Mouse (Mus musculus): ENCODE measurements around the gene Gxylt2.

Gxylt2 gene

DNA sequence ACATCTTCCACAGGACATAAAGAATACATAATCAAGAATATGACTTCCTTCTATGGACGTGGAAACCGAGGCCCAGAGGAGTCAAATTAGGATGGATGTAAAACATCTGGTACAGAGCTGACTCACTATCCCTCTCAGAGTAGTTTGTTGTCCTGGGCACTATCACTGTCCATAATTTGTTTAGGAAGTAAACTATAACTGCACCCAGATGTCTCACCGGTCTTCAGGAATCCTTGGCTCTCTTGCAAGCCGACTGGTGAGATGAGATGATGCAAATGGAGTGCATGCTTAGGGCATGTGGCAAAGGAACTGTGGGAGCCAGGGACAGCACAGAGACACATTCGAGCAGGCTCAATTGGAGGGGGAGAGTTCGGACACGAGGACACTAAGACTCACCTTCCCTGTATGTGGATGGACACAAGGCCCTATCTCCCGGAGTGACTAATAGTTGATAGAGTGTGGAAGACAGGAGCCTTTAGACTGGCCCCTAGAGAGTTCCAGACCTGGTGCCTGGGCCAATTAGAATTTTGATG, 10.8 kb downstream of the Gxylt2 start:
- no peak for DNase-seq (ENCODE audit: low read depth)

DNA sequence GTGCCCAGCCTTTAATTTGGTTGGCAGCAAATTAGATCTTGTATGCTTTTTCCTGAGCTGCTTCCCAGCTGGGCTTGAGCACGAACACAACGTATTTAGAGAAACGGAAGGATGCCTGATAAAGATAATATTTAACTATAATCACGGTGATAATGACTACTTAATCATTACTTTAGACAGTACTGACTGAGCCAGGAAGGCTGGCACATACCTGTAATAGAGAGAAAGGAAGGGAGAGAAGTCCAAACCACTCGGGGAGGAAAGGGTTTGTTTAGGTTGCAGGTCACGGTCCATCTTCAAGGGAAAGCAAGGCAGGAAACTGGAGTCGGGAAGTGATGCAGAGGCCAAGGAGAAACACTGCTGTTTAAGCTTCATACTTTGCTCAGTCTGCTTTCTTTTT, 11.6 kb downstream of the Gxylt2 start:
- DNase-seq (ENCODE audit: low read depth) = no peak

GRCm38 (mm10) chr6:100716817-100717216, 12.3 kb downstream of the Gxylt2 start:
- DNase-seq (ENCODE audit: low read depth) = no peak

DNA sequence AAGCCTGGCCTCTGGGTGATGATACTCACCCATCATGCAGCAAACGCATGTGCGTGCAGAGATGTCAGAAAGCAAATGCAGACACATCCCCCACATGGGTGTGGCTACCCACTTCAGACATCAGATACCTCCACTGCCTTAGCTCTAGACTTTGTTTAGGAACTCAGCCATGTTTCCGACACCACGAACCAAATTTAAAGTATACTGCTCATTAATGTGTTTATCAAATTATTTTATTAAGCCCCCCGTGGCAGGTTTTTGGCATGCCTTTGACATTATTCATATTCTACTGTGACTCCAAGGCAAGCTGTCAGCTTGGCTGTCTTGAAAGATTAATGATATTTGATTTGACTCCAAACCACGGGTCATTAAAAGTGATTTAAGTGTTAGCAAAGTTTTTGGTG, 15.6 kb downstream of the Gxylt2 start:
- no peak for DNase-seq (ENCODE audit: low read depth)

- no peak for DNase-seq (ENCODE audit: low read depth)
Measured at GRCm38 (mm10) chr6:100720882-100721721, 16.6 kb downstream of the Gxylt2 start.

- DNase-seq (ENCODE audit: low read depth) = no peak
Measured at GRCm38 (mm10) chr6:100731996-100732375, 27.5 kb downstream of the Gxylt2 start.

- DNase-seq (ENCODE audit: low read depth) = no peak
Measured at GRCm38 (mm10) chr6:100732376-100733021, 28.0 kb downstream of the Gxylt2 start.

DNA sequence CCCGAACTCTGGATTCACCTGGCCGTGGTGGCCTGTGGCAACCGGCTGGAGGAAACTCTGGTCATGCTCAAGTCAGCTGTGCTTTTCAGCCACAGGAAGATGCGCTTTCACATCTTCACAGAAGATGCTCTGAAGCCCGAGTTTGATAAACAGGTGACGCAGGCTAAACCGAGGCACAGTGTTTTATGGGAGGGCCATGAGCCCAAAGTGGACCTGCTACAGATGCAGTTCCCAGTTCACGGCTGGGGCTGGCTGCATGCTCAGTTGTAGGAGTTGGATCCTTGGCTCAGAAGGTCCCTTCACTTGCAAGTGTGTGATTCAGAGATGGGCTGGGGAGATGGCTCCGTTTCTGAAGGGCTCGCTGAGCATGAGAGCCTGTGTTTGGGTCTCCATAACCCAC, 28.7 kb downstream of the Gxylt2 start:
- no peak for DNase-seq (ENCODE audit: low read depth)

DNA sequence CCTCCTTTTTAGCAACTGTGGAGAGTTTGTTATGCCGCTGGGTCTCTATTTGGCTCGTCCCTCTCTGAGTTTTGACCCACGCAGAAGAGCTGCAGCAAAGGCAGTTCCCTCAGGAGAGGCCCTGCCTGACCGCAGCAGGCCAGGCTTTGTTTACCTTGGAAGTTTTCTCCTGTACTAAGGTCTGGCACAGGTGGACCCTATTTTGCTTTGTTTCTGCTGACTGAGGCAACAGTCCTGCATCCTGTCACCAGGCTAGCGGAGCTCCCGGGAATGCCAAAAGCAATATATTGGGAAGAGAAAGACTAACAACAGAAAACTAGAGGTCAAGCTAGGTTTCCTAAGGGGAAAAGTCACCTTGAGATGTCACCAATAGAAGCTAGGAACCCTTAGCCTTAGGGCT, 29.8 kb downstream of the Gxylt2 start:
- no peak for DNase-seq (ENCODE audit: low read depth)

GRCm38 (mm10) chr6:100758431-100759208, 54.1 kb downstream of the Gxylt2 start:
- DNase-seq (ENCODE audit: low read depth) = no peak

DNA sequence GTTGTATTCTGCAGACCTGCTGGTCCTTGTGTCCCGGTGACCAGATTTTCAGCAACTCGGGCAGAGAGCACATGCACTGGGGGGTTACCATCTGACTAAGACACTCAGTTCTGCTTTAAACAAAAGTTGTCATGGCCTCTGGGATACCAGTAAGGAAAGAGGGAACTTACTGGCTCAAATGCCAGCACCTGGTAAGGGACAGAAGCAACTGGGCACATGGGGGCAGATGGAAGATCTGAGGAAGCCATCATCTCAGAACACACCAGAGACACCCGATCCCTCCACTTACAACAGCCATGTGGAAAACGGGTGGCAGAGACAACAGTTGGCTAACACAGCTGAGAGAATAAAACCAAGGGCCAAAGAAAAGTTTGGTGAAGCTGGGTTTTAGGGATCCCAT, 63.2 kb downstream of the Gxylt2 start:
- DNase-seq (ENCODE audit: low read depth) = no peak

- DNase-seq (ENCODE audit: low read depth) = peak; percentile 26
Measured at GRCm38 (mm10) chr6:100775923-100776505, 71.5 kb downstream of the Gxylt2 start.

- DNase-seq (ENCODE audit: low read depth) = no peak
Measured at GRCm38 (mm10) chr6:100778595-100778994, 74.1 kb downstream of the Gxylt2 start.

- DNase-seq (ENCODE audit: low read depth) = no peak
Measured at GRCm38 (mm10) chr6:100780421-100780820, 75.9 kb downstream of the Gxylt2 start.

DNA sequence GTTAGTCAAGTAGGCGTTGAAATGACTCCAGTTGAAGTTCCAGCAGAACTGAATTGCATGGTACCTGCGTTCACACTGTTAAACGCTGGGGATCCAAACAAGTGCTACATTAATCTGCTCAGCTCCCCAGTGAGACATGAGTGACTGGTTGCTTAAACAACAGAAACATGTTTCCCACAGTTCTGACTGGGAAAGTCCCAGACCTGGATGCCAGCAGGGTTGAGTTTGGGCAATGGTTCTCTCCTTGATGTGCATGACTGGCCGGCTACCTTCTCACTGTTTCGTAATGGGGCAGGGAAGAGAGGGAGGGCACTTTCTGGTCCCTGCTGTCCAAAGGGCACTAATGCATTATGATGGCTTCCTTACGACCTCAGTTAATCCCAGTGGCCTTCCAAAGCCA, 77.1 kb downstream of the Gxylt2 start:
- DNase-seq (ENCODE audit: low read depth) = no peak

- no peak for DNase-seq (ENCODE audit: low read depth)
Measured at GRCm38 (mm10) chr6:100787726-100788125, 83.2 kb downstream of the Gxylt2 start.

- DNase-seq (ENCODE audit: low read depth) = no peak
Measured at GRCm38 (mm10) chr6:100789161-100789560, 84.6 kb downstream of the Gxylt2 start.

- DNase-seq (ENCODE audit: low read depth) = no peak
Measured at GRCm38 (mm10) chr6:100792055-100792659, 87.6 kb downstream of the Gxylt2 start.

DNA sequence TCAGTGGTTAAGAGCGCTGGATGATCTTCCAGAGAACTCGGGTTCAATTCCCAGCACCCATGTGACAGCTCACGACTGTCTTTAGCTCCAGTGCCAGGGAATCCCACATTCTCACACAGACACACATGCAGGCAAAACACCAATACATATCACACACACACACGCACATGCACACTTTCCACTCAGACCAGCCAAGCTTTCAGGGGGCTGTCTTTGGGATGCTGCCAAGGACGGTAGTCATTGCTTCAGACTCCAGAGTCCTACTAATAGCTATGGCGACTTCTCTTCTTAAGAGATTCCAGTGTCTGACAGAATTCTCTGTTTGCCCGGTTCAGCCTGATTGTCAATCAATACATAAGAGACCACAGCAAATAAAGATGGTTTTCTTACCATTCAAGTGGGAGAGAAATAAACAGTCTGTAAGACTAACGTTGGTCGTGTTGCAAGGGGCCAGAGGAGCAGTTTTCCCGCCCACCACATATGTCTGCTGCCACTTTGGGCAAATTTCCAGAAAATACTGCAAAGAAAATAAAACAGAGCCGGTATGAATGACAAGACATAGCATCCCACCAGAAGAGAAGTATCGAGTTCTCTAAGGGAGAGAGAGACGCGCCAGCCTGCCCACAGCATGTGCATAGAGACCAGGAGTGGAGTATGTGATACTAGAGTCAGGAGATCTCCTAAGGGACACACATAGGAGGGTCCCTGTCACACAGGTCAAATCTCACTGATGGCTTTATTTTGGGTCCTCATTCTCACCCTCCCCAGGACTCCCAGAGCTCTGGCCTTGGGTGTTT, 88.6 kb downstream of the Gxylt2 start:
- DNase-seq (ENCODE audit: low read depth) = no peak

- DNase-seq (ENCODE audit: low read depth) = no peak
Measured at GRCm38 (mm10) chr6:100795797-100796196, 91.3 kb downstream of the Gxylt2 start.

- DNase-seq (ENCODE audit: low read depth) = no peak
Measured at GRCm38 (mm10) chr6:100799290-100799689, 94.8 kb downstream of the Gxylt2 start.
